ENCODE assay signal across 8 mouse cellular contexts in genomic region chr12:13269570-13270390, GRCm38 (mm10). TPM values are rescaled to one million over a fixed set of nuclear protein-coding genes. Genes with fewer than 3 reads are reported as not detected.
DNase-seq lines count a peak whose midpoint lies in the region; ATAC-seq and TF ChIP-seq lines count a peak whose summit lies in the region.

No protein-coding gene starts in this region.

- TF ChIP-seq CTCF in left cerebral cortex, adult 2 months (IDR thresholded peaks at IDR 0.05) = no peak

- ATAC-seq in hindbrain, embryonic 12.5 days (ENCODE audit: low FRiP score) = no peak; the same call in none of the 2 replicates
- ATAC-seq in midbrain, embryonic 11.5 days (ENCODE audit: low FRiP score) = peak; percentile 49

- no peak for DNase-seq in left cerebral cortex, adult 2 months (ENCODE audit: extremely low spot score in 1 of 2, low spot score in 2 of 2)
- no peak for DNase-seq in left cerebral cortex, adult 9 months (ENCODE audit: low spot score in 2 of 2)
- DNase-seq in brain, adult 2 months (ENCODE audit: low read depth, low spot score) = peak; percentile 19
- DNase-seq in midbrain, embryonic 11.5 days (ENCODE audit: low spot score, missing footprints) = no peak
- no peak for DNase-seq in spleen, postnatal 4 days (ENCODE audit: low spot score in 2 of 2)
- no peak for DNase-seq in right cerebral cortex, postnatal 36 days (ENCODE audit: low spot score in 2 of 2)
- DNase-seq in adrenal gland, postnatal 4 days (ENCODE audit: low spot score in 2 of 2) = no peak

- peaks cover 8% of the 10 kb centered on the region for H3K36me3 ChIP-seq in hindbrain, embryonic 12.5 days
- H3K36me3 ChIP-seq in midbrain, embryonic 11.5 days (ENCODE audit: control insufficient read depth, insufficient read depth, low read length) = no peaks in the 10 kb centered on the region; the same call in 1 of the 2 replicates

- H3K27me3 ChIP-seq in hindbrain, embryonic 12.5 days = no peaks in the 10 kb centered on the region
- H3K27me3 ChIP-seq in midbrain, embryonic 11.5 days (ENCODE audit: control insufficient read depth, insufficient read depth, low read length) = no peaks in the 10 kb centered on the region

- peak overlapping the region; percentile 74; the same call in 1 of the 2 replicates for H3K27ac ChIP-seq in left cerebral cortex, adult 2 months
- H3K27ac ChIP-seq in hindbrain, embryonic 12.5 days = no peak overlapping the region
- no peak overlapping the region for H3K27ac ChIP-seq in midbrain, embryonic 11.5 days (ENCODE audit: low read depth, low read length)

- H3K9me3 ChIP-seq in hindbrain, embryonic 12.5 days (replicated peaks) = no peaks in the 10 kb centered on the region
- no peaks in the 10 kb centered on the region for H3K9me3 ChIP-seq in midbrain, embryonic 11.5 days (ENCODE audit: control insufficient read depth, low read length)

- H3K4me2 ChIP-seq in hindbrain, embryonic 12.5 days (replicated peaks) = peak overlapping the region; percentile 78
- H3K4me2 ChIP-seq in midbrain, embryonic 11.5 days = peak overlapping the region; percentile 71

- WGBS in hindbrain, embryonic 12.5 days = 51% methylated on average over 16 of the region's 16 CpGs
- WGBS in midbrain, embryonic 11.5 days = 50% methylated on average over 16 of the region's 16 CpGs

- intact Hi-C loops in left cerebral cortex, adult 2 months (cut with DNase I) = loop anchor here (2.0 kb wide), 1 partner anchor 21 kb away; the partner anchor contains the start of gene Ddx1

- peaks cover 9% of the 10 kb centered on the region for H3K4me1 ChIP-seq in hindbrain, embryonic 12.5 days
- H3K4me1 ChIP-seq in midbrain, embryonic 11.5 days (ENCODE audit: control insufficient read depth, insufficient read depth, low read length) = peaks cover 9% of the 10 kb centered on the region

- H3K9ac ChIP-seq in hindbrain, embryonic 12.5 days = peak overlapping the region; percentile 77
- peak overlapping the region; percentile 84 for H3K9ac ChIP-seq in midbrain, embryonic 11.5 days (ENCODE audit: low read length)

- H3K4me3 ChIP-seq in left cerebral cortex, adult 2 months = peak overlapping the region; percentile 75
- H3K4me3 ChIP-seq in hindbrain, embryonic 12.5 days = peak overlapping the region; percentile 88
- H3K4me3 ChIP-seq in midbrain, embryonic 11.5 days (ENCODE audit: low read depth, low read length) = peak overlapping the region; percentile 82

RNA-seq across cellular contexts. Expression of gene Nbas, which starts 0.8 kb away (rescaled TPM):
- 10 to 100 TPM; 33.3 to 33.9 TPM for total RNA-seq in left cerebral cortex, adult 2 months (2021)
- 18.0 and 19.1 TPM in 2 replicates for polyA plus RNA-seq in hindbrain, embryonic 12.5 days (2016; fragmentation: Nextera tagmentation; extraction: Ambion mirVana)
- polyA plus RNA-seq in midbrain, embryonic 11.5 days (2014; fragmentation: Nextera tagmentation; extraction: Ambion mirVana) = 14.0 and 15.7 TPM in 2 replicates
- 10 to 100 TPM; 28.1 to 28.7 TPM for total RNA-seq in adrenal gland, postnatal 4 days (2021)

RNA-seq across cellular contexts. Expression of gene Ddx1, which starts 20.8 kb away (rescaled TPM):
- total RNA-seq in left cerebral cortex, adult 2 months (2021) = 100 to 1,000 TPM; 114 to 129 TPM
- polyA plus RNA-seq in hindbrain, embryonic 12.5 days (2016; fragmentation: Nextera tagmentation; extraction: Ambion mirVana) = 142 TPM in 2 replicates
- 197 and 215 TPM in 2 replicates for polyA plus RNA-seq in midbrain, embryonic 11.5 days (2014; fragmentation: Nextera tagmentation; extraction: Ambion mirVana)
- total RNA-seq in adrenal gland, postnatal 4 days (2021) = 100 to 1,000 TPM; 103 to 116 TPM
